Mouse (Mus musculus) kidney, adult 8-10 months (tissue): Measurements from ENCODE around the gene Vmn1r104.
"Not testable (repeated sequence)": the region's sequence is repeated elsewhere in the genome, so short reads cannot be mapped to it uniquely, and the experiment has no call there.

Experiments used
- DNase-seq, 2 experiments: peaks; one replicate each; pipeline ENCODE4 v3.0.0; 2022

Gene Vmn1r104

DNA sequence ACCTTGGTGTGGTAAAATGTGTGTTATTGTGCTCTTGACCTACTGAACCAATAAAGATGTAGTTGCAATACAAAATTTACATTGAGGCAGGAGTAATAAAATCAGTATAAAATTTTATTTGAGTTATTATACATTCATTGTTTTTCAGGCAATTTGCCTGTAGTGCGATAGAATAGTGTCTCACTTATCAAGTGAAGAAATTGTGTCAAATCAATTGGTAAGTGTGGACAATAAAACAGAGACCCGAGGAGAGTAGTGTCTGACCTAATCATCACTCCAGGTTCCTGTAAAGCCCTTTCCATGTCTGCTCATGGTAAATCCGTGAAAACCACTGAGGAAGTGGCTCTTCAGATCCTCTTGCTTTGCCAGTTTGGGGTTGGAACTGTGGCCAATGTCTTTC is at the start of gene Vmn1r104:
Gene Vmn1r104 (plus strand): TSS at position 301 of the 400 bp plus-strand sequence.
- not testable (repeated sequence) for DNase-seq

DNA sequence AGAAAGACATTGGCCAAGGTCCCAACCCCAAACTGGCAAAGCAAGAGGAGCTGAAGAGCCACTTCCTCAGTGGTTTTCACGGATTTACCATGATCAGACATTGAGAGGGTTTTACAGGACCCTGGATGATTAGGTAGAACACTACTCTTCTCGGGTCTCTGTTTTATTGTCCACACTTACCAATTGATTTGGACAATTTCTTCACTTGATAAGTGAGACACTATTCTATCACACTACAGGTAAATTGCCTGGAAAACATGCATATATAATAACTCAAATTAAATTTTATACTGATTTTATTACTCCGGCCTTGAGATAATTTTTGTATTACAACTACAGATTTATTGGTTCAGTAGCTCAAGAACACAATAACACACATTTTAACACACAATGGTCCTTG is 23.2 kb upstream of the Vmn1r104 start, which contains the start of gene Vmn1r103:
Gene Vmn1r103 (minus strand): TSS at position 101 of the 400 bp plus-strand sequence.
- DNase-seq = not testable (repeated sequence)

DNA sequence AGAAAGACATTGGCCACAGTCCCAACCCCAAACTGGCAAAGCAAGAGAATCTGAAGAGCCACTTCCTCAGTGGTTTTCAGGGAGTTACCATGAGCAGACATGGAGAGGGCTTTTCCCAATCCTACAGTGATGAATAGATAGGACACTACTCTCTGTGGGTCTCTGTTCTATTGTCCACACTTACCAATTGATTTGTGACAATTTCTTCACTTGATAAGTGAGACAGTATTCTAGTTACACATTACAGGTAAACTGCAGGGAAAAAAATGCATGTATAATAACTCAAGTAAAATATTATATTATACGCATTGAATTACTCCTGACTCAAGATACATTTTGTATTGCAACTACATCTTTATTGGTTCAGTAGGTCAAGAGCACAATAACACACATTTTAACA is 12.0 kb downstream of the Vmn1r104 start, which contains the start of gene Gm5726:
Gene Gm5726 (minus strand): TSS at position 101 of the 400 bp plus-strand sequence.
- not testable (repeated sequence) for DNase-seq

DNA sequence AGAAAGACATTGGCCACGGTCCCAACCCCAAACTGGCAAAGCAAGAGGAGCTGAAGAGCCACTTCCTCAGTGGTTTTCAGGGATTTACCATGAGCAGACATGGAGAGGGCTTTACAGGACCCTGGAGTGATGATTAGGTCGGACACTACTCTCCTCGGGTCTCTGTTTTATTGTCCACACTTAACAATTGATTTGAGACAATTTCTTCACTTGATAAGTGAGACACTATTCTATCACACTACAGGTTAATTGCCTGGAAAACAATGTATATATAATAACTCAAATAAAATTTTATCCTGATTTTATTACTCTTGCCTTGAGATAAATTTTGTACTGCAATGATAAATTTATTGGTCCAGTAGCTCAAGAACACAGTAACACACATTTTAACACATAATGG is 42.5 kb downstream of the Vmn1r104 start, which contains the start of gene Gm4141:
Gene Gm4141 (minus strand): TSS at position 101 of the 400 bp plus-strand sequence.
- not testable (repeated sequence) for DNase-seq
